Mouse (Mus musculus) cerebellum, adult 8-10 months (tissue): ENCODE data around the gene Rxrg.
A peak's percentile ranks its signal among the peaks of the same experiment; 100 is the strongest.

Experiments used
- DNase-seq: peaks from one replicate; pipeline ENCODE4 v3.0.0; 2022

Gene Rxrg

GRCm38 (mm10) chr1:167598255-167599081 is at the start of gene Rxrg:
TSS of gene Rxrg (plus strand) at chr1:167598384.
- no peak for DNase-seq

GRCm38 (mm10) chr1:167549324-167549723 is 48.9 kb upstream of the Rxrg start:
- no peak for DNase-seq

DNA sequence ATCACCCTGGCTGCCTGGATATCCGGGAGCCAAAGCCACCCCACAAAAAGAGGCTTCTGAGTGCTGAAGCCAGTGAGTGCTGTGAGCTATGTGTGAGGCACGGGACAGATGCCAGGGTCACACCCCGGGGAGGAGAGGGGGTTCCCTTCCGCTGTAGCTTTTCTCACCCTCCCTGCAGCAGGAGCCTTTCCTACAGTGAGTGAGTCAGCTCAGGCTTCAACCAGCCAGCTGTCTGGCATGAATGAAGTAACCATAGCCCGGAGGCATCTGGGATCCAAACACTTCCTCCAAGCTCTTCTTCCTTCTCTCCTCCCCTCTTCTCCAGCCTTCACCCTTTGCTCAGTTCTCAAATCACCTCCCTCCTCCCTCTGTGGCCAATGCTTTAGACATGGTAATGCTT is 46.6 kb upstream of the Rxrg start:
- DNase-seq = no peak

- DNase-seq = no peak
Observed at GRCm38 (mm10) chr1:167553959-167554526, 44.1 kb upstream of the Rxrg start.

GRCm38 (mm10) chr1:167566571-167566970 is 31.6 kb upstream of the Rxrg start:
- DNase-seq = no peak

- no peak for DNase-seq
Observed at GRCm38 (mm10) chr1:167579131-167579530, 19.1 kb upstream of the Rxrg start.

DNA sequence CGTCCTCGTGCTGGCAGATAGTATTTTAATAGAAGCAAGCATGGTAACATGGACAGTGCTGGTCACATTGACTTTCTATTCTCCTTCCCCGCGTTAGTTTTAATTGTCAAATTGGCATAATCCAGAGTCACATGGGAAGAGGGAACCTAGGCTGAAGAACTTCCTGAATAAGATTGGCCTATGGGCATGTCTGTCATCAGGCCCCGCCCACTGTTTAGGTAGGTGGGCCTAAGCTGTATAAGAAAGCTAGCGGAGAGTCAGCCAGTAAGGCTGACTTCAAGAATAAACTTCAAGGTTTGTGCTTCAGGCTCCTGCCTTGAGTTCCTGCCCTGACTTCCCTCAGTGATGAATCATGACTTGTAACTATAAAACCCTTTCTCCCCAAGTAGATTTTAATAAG is 15.0 kb upstream of the Rxrg start:
- DNase-seq = no peak

DNA sequence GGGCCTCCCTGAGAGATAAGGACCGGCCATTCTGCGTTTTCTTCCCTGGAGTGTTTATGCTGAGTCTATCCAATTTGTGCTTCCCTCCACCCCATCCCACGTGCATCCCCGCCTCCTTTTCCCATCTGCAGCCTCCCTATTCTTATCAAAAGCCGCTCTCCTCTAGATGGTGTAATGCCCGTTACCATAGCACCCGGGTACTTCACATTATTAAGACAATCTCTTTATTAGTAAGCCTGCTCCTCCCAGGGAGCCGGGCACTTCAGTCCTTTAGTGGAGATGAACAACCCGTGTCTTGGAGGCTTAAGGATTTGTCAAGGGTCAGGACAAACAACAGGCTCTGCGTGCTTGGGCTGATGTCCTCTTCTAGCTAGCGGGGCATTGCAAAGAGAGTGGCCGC is 14.3 kb upstream of the Rxrg start:
- DNase-seq = no peak

- no peak for DNase-seq
Observed at GRCm38 (mm10) chr1:167588747-167589558, 9.2 kb upstream of the Rxrg start.

DNA sequence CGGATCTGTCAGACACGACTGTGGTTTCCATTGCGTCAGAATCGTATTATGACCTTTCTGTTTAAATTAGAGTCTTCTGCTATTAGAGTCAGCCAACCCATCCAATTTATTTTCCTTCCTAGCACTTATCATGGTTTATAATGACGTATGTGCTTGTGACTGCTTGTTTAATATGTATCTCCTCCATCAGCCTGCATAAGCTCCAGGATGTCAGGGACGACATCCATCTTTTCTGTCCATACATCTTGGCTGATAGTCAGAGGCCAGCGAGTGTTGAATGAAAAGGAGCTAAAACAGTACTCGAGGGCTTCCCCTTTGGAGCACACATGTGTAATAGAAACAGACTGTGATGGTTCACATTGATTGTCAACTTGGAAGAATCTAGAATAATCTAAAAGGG is 6.0 kb upstream of the Rxrg start:
- no peak for DNase-seq

GRCm38 (mm10) chr1:167599211-167599735 is 1.1 kb downstream of the Rxrg start:
- DNase-seq = no peak

GRCm38 (mm10) chr1:167608201-167608741 is 10.1 kb downstream of the Rxrg start:
- no peak for DNase-seq

- no peak for DNase-seq
Observed at GRCm38 (mm10) chr1:167617131-167617530, 18.9 kb downstream of the Rxrg start.

GRCm38 (mm10) chr1:167617995-167618489 is 19.9 kb downstream of the Rxrg start:
- no peak for DNase-seq

- no peak for DNase-seq
Observed at GRCm38 (mm10) chr1:167620206-167620795, 22.1 kb downstream of the Rxrg start.

GRCm38 (mm10) chr1:167625098-167625497 is 26.9 kb downstream of the Rxrg start:
- DNase-seq = no peak

- no peak for DNase-seq
Observed at GRCm38 (mm10) chr1:167631765-167632164, 33.6 kb downstream of the Rxrg start.

DNA sequence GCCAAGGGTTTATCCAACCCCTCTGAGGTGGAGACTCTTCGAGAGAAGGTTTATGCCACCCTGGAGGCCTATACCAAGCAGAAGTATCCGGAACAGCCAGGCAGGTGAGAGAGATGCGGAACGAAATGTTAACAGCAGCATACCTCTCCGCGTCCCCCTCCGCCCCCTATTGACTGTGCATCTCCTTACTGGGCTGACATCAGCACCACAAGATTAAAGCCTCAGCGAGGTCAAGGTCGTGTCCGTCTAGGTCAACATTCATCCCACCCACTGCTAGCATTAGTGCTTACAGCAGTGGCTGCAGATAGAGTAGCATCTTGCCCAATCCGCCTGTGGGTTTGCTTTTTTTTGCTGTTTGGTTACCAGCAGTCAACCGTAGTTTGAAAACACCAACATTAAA is 37.5 kb downstream of the Rxrg start:
- DNase-seq = no peak

DNA sequence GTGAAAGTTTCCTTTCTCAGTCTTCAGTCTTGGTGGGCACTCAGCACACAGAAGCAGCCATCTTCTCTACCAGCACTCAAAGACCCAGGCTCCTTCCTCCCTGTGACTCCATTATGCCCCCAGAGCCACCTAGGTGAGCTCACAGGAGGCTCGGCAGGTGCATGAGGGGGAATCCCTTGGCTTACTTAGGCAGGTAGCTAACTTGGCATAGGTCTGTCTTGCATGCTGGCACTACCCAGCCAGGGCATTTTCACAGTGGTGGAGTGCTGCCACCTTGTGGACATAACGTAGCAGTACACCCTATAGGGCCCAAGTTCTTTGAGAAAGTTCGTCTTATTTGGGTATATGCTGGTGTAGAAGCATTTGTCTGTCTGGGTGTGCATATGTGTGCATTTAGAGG is 38.8 kb downstream of the Rxrg start:
- peak; percentile 54 for DNase-seq

DNA sequence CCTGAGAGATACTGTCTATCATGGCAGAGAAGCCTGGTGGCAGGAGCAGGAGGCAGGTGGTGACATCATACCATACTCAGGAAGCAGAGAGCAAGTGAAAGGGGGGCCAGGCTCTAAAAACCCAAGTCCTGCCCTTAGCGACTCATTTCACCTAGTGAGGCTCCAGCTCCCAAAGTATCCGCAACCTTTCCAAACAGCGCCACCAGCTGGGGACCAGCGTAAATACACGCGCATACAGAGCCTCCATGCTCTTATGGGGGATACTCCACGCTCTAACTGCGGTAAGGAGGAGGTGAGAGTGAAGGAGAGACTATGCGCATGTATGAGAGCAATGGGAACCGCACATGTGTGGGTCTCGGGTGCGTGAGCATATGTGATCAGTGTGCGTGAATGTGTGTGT is 39.9 kb downstream of the Rxrg start:
- no peak for DNase-seq

- no peak for DNase-seq
Observed at GRCm38 (mm10) chr1:167638901-167639300, 40.7 kb downstream of the Rxrg start.

DNA sequence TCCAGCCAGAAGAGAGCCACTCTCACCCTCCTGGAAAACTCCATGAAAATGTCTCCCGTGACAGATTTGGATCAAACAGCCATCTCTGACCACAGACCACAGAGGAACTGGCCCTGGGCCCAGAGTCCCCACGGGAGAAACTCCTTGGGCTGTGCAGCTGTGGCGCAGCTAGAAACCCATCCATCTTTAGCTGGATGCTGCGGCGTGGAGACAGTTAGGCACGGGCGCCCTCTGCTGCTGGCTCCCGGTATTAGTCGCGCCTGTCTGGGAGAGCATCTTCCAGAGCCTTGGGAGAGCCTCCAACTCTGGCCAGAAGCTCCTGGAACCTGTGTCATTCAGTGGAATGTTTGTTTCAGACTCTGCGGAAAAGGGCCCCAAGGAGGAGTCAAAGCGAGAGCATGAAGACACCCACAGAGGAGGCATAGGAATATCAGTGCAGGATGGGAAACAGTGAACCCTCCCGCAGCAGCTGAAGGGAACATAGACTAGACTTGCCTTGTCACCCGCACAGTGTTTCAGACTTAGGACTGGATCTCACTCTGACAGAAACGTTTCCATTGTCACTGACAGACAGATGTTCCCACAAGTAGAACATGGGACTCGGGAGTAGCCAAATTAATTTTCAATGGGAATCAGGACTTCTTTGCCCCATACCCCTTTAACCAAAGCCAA is 46.8 kb downstream of the Rxrg start:
- peak; percentile 74 for DNase-seq
